Mouse (Mus musculus) left cerebral cortex, adult 6 months (tissue): Measurements from ENCODE around the gene Cyp2r1. TPM values are rescaled to one million over a fixed set of nuclear protein-coding genes. Genes with fewer than 3 reads are reported as not detected.

Source experiments
- long read RNA-seq, 2 experiments: library from polyadenylated mRNA; unstranded; transcript quantifications; one replicate each; pipeline ENCODE4 v2.0.0; 2019 to 2020
- polyA plus RNA-seq: library from polyadenylated mRNA; unstranded; fragments of <200 nt; fragmentation: Nextera tagmentation; gene quantifications from 2 replicates; pipeline ENCODE4 v1.2.3, GENCODE M21; 2021

Gene Cyp2r1
- 1.2 and 1.5 TPM in 2 replicates for polyA plus RNA-seq
- long read RNA-seq, experiment 1, partial matches to known transcripts = 0 of 3 reads
- long read RNA-seq, experiment 1, other reads (novel, unspliced or antisense) = 1 of 3 reads
- long read RNA-seq, experiment 2 = 0 reads

GRCm38 (mm10) chr7:114562531-114563241 is at the start of gene Cyp2r1:
Gene Cyp2r1 (minus strand): TSS chr7:114562972.

Other genes with a start within 250 kb of the Cyp2r1 start
- 1.2 and 1.5 TPM in 2 replicates for gene Pde3b, start 147.7 kb downstream of the Cyp2r1 start, polyA plus RNA-seq
- 2.2 and 2.4 TPM in 2 replicates for gene Calca, start 73.4 kb upstream of the Cyp2r1 start, polyA plus RNA-seq
- 0.39 TPM in 1 of 2 replicates, not detected in the other for gene Calcb, start 155.7 kb upstream of the Cyp2r1 start, polyA plus RNA-seq
- 4.3 and 5.2 TPM in 2 replicates for gene Insc, start 180.7 kb upstream of the Cyp2r1 start, polyA plus RNA-seq